Mouse (Mus musculus) heart, adult 18-20 months (tissue): ENCODE results near the gene Pkp4. TPM values are rescaled to one million over a fixed set of nuclear protein-coding genes. Genes with fewer than 3 reads are reported as not detected.
"Not testable (repeated sequence)": the region's sequence is repeated elsewhere in the genome, so short reads cannot be mapped to it uniquely, and the experiment has no call there.

Experiments
- DNase-seq, 2 experiments: peaks; one replicate each; pipeline ENCODE4 v3.0.0; 2021 to 2022; ENCODE audit warnings: mixed read lengths in 1 of 2
- total RNA-seq, 2 experiments: library from RNA; stranded (reverse); gene quantifications; 2 replicates each; pipeline ENCODE4 v1.2.3; 2021

Pkp4 gene
- total RNA-seq, 2 experiments from 2014 or later, result 129 to 159 TPM

- no peak for DNase-seq
Observed at GRCm38 (mm10) chr2:59383852-59384776, 223.5 kb downstream of the Pkp4 start.

GRCm38 (mm10) chr2:59385211-59385935 is 224.7 kb downstream of the Pkp4 start:
- no peak for DNase-seq

DNA sequence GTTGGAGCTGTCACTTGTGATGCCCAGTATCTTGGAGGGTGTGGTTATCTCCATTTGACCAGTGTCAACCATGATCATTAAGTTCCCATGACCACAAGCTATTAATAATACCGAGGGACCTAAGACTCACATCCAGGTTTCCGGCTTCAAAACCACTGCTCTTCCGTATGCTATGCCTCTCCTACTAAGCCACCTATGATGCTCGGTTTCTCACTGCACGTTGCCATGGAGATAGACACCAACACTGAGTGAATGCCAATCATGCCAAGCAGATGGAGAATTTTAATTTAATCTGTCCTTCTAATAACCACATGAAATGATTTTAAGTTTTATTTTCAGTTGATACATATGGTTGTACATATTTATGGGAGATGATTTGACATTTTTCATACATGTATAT is 229.3 kb downstream of the Pkp4 start:
- DNase-seq, result no peak

GRCm38 (mm10) chr2:59393177-59393576 is 232.5 kb downstream of the Pkp4 start:
- no peak for DNase-seq

GRCm38 (mm10) chr2:59394651-59395050 is 234.0 kb downstream of the Pkp4 start:
- DNase-seq, result no peak

GRCm38 (mm10) chr2:59395160-59395650 is 234.6 kb downstream of the Pkp4 start:
- DNase-seq, result not testable (repeated sequence)

DNA sequence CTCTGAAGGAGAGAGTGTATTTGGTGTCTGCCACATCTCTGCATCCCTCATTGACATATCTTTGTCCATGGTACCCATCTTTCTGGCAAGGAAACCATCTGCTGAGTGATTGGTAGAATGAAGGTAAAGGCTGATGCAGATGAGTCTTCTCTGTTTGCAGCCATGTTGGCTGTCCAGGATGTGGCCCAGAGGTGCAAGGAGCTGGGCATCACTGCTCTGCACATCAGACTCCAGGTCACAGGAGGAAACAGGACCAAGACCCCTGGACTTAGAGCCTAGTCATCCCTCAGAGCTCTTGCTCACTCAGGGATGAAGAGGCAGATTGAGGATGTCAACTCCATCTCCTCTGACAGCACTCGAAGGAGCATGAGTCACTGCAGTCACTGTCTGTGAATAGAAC is 235.9 kb downstream of the Pkp4 start:
- no peak for DNase-seq

DNA sequence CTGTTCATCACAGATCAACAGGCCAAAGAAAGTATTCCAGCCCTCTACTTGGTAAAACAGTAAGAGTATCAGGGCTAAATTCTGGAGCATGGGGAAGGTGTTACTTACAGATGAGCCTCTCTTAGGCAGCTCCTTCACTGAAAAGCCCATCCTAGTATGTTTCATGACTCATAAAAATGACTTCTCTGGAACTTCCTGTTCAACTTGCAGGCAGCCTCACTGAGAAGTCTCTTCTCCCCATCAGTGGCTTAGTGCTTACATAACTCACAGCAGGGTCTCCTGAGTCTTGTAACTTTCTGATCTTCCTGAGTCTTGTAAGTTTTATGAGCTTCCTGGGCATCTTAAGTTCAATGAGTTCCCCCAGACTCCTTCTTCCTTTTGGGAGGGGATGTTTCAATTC is 236.9 kb downstream of the Pkp4 start:
- DNase-seq, result no peak

- DNase-seq, result peak; percentile 57 to 88
Observed at GRCm38 (mm10) chr2:59400901-59401378, 240.3 kb downstream of the Pkp4 start.

GRCm38 (mm10) chr2:59401841-59402461 is 241.3 kb downstream of the Pkp4 start:
- DNase-seq, result peak; percentile 67 to 91

DNA sequence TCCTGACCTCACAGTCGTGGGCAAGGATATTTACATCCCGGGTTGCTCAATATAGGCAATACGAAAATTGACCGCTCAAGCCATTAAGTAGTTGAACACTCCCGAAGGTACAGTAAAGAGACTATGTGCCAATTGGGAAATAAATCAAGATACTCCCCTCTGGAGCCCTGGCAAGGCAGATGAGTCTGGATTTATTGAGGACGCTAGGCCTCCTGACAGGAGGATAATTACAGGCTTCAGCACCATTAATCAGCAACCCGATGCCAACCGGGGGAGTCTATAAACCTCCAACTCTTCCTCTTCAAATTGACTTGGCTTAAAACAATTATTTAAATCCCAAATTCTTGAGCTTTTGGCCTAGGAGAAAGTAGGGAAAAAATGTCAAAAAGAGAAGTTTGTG is 243.4 kb downstream of the Pkp4 start:
- no peak for DNase-seq

Other genes with a start within 250 kb of the Pkp4 start
- gene Ccdc148, start 167 bp upstream of the Pkp4 start, total RNA-seq, result 1 to 10 TPM in 1 of 2 experiments, under 1 TPM in 1; 0.69 to 1.0 TPM